Mouse (Mus musculus): ENCODE measurements around the gene Fcgr4. TPM values are rescaled to one million over a fixed set of nuclear protein-coding genes. Genes with fewer than 3 reads are reported as not detected.
"Not testable (repeated sequence)": the region's sequence is repeated elsewhere in the genome, so short reads cannot be mapped to it uniquely, and the experiment has no call there.

The Fcgr4 gene
- total RNA-seq, 2 experiments from 2014 or later, result not detected

DNA sequence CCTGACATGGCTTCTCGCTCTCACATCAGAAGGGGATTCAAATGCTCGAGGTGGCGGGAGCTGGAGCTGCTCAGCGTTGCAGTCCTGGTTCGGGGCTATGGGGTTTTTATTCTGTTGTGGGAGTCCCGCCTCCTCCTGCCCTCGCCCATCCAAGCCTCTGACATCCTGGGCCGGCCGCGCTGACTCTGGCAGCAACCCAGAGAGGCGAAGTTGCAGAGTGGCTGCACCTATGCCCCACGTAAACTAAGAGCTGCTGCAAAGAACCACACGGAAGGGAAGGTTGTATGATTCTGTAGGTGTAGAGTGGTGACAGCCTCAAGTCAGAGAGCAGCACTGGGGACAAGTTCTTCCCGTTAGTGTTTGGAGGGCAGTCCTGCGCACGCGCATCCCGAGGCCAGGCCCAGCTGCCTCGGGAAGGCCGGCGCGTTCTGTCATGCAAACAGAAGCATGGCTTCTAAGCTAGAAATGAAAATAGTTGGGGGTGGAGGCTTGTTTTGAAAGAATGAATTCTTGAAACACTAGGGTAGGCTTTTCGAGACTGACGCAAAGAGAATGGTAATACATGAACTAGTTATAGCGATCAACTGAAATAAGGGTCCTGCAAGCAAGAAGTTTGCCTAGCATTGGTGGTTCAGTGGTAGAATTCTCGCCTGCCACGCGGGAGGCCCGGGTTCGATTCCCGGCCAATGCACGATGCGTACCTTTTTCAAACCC, 25.8 kb downstream of the Fcgr4 start:
- intact Hi-C loops (cut with DNase I), result no loop called here

DNA sequence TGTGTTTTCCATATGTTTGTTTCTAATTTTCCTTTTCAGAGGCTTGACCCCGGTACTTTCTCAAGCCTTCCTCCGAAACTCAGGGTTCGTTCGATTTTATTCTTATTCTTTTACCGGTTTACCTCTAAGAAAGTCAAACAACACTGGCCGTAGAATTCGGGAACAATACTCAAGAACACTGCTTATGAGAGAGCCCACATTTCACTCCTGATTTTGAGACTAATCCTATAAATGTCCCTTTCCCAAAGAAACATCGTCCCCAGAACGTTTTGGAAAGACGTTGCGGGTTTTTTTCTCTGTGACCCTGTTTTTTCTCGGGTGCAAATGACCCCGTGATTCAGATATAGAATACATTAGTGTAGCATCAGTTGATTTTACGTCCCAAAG, 26.4 kb downstream of the Fcgr4 start:
- no peak for DNase-seq (ENCODE audit: low spot score in 2 of 2)
- intact Hi-C loops (cut with DNase I), result no loop called here

More for the DNA sequence above, 25.8 kb downstream of the Fcgr4 start:
- DNase-seq (ENCODE audit: low spot score in 2 of 2), result peak; percentile 85 to 86

DNA sequence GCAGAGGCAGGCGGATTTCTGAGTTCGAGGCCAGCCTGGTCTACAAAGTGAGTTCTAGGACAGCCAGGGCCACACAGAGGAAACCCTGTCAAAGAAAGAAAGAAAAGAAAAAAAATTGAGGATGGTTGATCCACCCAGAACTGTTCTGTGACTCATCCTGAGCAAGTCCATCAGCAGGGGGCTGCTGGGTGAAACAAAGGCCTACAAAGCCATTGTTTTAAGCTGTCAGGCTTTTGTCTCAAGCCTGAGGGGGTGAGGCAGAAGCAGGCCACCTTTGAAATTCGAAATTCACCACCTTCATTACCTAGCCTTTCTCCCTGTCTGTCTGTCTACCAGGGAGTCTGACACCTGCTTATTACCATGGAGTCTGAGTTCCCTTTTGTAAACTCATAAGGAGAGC, 27.8 kb downstream of the Fcgr4 start:
- intact Hi-C loops (cut with DNase I), result no loop called here
- no peak for DNase-seq (ENCODE audit: low spot score in 2 of 2)

- intact Hi-C loops (cut with DNase I), result no loop called here
- DNase-seq (ENCODE audit: low spot score in 2 of 2), result no peak
These were observed 30.5 kb downstream of the Fcgr4 start for GRCm38 (mm10) chr1:171049263-171049662.

DNA sequence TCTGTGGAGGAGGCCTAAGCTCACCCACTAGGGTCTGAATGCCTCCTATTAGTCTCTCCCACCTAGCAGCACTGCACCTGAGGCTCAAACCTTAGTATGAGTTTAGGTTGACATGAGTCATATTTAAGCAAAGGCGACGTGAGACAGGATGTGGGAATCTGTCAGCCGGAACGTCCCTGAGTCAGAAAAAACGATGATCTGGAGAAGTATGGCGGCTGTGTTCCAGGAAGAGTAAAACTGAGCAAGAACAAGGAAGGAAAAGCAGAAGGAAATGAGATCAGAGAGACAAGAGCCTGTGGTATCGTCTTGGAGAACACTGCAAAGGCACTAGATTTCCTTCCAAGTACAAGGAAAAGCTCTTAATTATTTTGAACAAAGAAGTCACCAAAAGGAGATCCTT, 32.1 kb downstream of the Fcgr4 start:
- intact Hi-C loops (cut with DNase I), result no loop called here
- DNase-seq (ENCODE audit: low spot score in 2 of 2), result no peak

GRCm38 (mm10) chr1:171053305-171053704, 34.6 kb downstream of the Fcgr4 start:
- no peak for DNase-seq (ENCODE audit: low spot score in 2 of 2)
- intact Hi-C loops (cut with DNase I), result no loop called here

DNA sequence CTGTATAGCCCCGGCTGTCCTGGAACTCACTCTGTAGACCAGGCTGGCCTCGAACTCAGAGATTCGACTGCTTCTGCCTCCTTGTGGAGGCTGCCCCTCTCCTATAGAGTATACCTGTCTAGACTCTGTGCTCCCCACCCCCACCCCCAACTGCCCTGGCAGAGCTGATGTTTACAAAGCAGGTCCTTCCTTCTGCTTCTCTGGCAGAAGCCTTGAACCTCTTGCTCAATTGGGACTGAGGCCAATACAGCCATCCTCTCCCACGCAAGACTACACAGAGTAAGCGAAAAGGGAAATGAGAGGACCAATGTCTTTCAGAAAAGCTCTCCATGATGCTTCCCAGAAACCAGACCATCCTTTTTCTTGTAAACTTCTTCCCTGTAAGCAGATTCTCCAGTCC, 38.5 kb downstream of the Fcgr4 start:
- intact Hi-C loops (cut with DNase I), result no loop called here
- no peak for DNase-seq (ENCODE audit: low spot score in 2 of 2)

DNA sequence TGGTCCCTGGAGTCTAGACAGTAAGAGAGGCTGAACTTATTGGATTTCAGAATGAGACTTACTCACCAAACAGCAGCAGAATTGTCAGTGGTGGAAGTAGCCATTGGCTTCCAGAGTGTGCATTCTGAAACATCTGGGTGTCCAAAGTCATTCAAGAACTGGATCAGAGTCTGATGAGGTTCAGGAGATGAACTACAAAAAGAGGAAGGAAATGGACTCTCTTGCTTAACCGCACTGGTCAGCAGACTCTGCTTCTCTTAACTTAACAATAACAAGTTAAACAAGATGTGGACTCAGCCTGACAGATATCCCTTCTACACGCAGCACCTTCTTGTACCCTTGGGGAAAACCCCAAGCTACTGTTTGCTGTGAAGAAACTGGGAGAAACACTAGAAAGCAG, 40.5 kb downstream of the Fcgr4 start:
- no peak for DNase-seq (ENCODE audit: low spot score in 2 of 2)
- intact Hi-C loops (cut with DNase I), result no loop called here

DNA sequence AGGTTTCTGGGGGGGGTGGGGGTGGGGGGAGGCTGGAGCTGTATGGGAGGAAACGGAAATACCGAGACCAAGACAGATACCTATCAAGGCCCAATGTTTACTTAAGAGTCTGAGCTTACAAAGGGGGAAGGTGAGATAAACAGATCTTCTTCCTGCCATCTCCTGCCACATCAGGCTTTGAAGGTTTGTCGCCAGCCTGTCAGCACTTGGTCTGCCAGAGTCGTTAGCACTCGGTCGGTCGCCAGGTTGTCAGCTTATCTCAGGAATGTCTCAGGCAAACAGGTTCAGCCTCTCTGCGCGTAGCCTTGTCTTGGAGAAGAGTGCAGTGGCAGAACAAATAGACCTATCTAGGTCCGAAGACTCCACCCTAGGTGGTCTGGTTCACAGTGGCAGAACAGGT, 41.7 kb downstream of the Fcgr4 start:
- DNase-seq (ENCODE audit: low spot score in 2 of 2), result no peak
- intact Hi-C loops (cut with DNase I), result no loop called here

DNA sequence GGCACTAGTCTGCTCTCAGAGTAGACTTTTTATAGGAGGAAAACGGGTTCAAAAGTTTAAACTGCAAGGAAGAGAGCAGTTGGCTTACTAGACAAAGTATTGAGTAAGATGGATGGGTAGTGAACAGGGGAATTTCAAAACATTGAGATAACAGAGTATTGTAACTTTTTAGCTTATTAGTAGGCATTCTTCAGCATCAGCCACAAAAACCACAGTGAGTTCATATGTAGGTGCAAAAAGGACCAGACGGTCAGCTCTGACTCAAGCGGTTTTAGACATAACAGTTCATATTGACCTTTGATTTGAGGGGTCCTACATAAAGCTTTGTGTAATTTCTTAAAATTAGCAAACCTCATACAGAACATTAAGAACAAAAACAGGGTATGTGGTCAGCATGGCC, 42.8 kb downstream of the Fcgr4 start:
- DNase-seq (ENCODE audit: low spot score in 2 of 2), result no peak
- intact Hi-C loops (cut with DNase I), result no loop called here

DNA sequence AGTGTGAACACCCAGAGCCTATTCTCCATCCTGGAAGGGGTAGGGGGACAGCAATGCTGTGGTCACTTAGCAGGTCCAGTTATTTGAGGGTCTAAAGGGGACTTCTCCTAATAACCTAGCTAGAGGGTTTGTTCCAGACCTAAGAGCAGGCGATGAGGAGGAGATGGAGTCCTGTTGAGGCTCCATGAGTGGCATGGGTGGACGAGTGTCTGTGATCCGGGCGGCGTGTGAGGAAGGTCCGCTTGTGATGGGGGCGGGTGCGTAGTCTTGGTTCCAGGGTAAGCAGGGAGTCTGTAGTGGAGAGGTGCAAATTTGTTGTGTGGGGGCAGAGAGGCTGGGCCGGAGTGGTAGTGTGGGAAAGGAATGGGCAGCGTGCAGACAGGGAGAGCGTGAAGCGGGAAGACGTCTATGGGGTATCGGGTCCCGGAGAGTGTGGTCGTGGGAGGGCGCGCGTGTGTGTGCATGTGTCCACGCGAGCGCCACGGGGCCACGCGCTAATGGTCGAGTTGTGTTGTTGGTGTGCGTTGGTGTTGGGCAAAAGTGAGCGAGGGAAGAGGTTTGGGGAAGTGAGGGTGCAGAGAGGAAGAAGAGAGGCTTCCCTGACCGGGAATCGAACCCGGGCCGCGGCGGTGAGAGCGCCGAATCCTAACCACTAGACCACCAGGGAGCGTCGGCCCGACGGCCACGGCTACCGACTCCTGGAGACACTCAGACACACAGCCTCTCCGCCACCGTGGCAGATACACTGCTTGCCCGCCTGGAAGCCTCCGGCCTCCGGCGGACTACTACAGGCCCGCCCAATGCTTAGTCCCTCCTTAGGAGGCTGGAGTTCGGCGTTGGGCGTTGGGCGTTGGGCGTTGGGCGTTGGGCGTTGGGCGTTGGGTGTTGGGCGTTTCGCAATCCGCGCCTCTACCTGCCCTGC, 45.1 kb downstream of the Fcgr4 start:
- DNase-seq (ENCODE audit: low spot score in 2 of 2), result peak; percentile 41 to 54
- intact Hi-C loops (cut with DNase I), result not testable (repeated sequence)

GRCm38 (mm10) chr1:171064491-171065242, 45.9 kb downstream of the Fcgr4 start, which contains the start of gene Fcgr3:
Fcgr3 (minus strand) TSS chr1:171064935.
- peak; percentile 84 for DNase-seq (ENCODE audit: low spot score in 2 of 2)
- intact Hi-C loops (cut with DNase I), result not testable (repeated sequence)

DNA sequence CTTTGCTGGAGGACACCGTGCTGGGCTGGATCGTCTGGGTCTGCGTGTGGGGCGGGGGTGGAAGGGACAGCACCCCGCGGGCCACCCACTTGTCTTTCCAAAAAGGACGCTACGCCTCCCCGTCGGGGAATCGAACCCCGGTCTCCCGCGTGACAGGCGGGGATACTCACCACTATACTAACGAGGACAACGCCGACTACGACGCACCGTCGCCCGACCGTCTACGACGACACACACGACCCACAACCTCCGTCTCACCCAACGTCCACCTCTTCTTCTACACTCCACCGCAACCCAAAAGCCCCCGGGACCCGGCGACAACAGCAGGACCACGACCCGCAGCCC, 46.5 kb downstream of the Fcgr4 start:
- peak; percentile 45 to 71 for DNase-seq (ENCODE audit: low spot score in 2 of 2)
- intact Hi-C loops (cut with DNase I), result not testable (repeated sequence)

DNA sequence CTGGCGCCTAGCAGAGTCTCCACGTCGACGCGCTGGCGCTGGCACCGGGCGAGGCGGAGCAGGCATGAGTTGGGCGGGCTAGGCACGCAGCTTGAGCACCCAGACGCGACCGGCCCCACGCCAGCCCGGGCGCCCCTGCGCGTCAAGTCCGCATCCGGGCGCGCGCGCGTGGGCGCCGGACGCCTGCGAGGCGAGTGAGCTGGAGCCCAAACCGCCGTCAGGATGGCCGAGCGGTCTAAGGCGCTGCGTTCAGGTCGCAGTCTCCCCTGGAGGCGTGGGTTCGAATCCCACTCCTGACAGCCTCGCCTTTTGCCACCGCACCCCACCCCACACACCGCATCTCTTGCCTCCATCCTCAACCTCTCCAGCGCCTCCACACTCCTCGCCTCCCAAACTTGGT, 47.0 kb downstream of the Fcgr4 start:
- intact Hi-C loops (cut with DNase I), result not testable (repeated sequence)
- peak; percentile 52 to 62 for DNase-seq (ENCODE audit: low spot score in 2 of 2)

DNA sequence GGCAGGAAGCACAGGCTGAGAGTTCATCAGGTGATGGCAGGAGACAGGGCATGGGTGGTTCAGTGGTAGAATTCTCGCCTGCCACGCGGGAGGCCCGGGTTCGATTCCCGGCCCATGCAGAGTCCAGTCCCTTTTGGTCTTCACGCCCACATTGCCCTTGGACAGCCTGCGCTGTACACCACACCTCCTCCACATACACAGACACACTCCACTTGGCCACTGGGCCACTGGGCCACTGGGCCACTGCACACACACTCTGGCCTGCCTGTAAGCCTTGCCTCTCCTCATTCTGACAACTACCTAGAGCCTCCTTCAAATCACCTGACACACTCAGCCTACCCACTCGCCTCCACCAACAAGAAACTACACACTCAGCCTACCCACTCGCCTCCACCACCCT, 47.9 kb downstream of the Fcgr4 start:
- DNase-seq (ENCODE audit: low spot score in 2 of 2); intact Hi-C loops (cut with DNase I): not testable (repeated sequence)

GRCm38 (mm10) chr1:171067928-171068327, 49.2 kb downstream of the Fcgr4 start:
- intact Hi-C loops (cut with DNase I); DNase-seq (ENCODE audit: low spot score in 2 of 2): not testable (repeated sequence)

GRCm38 (mm10) chr1:171069508-171069907, 50.8 kb downstream of the Fcgr4 start:
- intact Hi-C loops (cut with DNase I), result not testable (repeated sequence)
- peak; percentile 29 to 59 for DNase-seq (ENCODE audit: low spot score in 2 of 2)

DNA sequence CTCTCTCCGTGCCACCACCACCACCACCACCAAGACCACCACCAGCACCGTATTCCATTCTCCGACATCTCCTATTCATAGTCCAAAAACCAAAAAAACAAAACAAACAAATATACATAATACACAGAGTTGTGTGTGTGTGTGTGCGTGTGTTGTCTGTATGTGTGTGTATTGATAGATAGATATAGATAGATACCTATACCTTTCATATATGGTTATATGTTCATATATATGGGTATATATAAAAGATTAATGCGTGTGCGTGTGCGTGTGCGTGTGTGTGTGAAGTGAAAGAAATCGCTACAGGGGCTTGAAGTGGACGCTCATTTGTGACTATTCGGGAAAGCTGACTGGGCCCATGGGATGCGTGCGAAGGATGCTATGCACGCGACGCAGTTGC, 52.2 kb downstream of the Fcgr4 start:
- intact Hi-C loops (cut with DNase I); DNase-seq (ENCODE audit: low spot score in 2 of 2): not testable (repeated sequence)

- intact Hi-C loops (cut with DNase I), result not testable (repeated sequence)
These were observed 53.0 kb downstream of the Fcgr4 start for GRCm38 (mm10) chr1:171071726-171072125.

GRCm38 (mm10) chr1:171072217-171072616, 53.5 kb downstream of the Fcgr4 start:
- intact Hi-C loops (cut with DNase I); DNase-seq (ENCODE audit: low spot score in 2 of 2): not testable (repeated sequence)

More at GRCm38 (mm10) chr1:171071726-171072125, 53.0 kb downstream of the Fcgr4 start:
- DNase-seq (ENCODE audit: low spot score in 2 of 2), result not testable (repeated sequence)
